Mouse (Mus musculus) heart, adult 9 months (tissue): ENCODE data around the gene Tspan4.
"Not testable (repeated sequence)": the region's sequence is repeated elsewhere in the genome, so short reads cannot be mapped to it uniquely, and the experiment has no call there.

Experiments used
- DNase-seq, 2 experiments: peaks; one replicate each; pipeline ENCODE4 v3.0.0; 2022; ENCODE audit warnings: low spot score in 2 of 2

The Tspan4 gene

GRCm38 (mm10) chr7:141439140-141439679 is 35.8 kb upstream of the Tspan4 start:
- DNase-seq, result no peak

GRCm38 (mm10) chr7:141439811-141440210 is 35.2 kb upstream of the Tspan4 start:
- DNase-seq, result no peak

GRCm38 (mm10) chr7:141440613-141441012 is 34.4 kb upstream of the Tspan4 start:
- peak in 1 of 2 experiments; percentile 28 for DNase-seq

GRCm38 (mm10) chr7:141441460-141441859 is 33.6 kb upstream of the Tspan4 start:
- DNase-seq, result no peak

GRCm38 (mm10) chr7:141442199-141442598 is 32.8 kb upstream of the Tspan4 start:
- no peak for DNase-seq

- DNase-seq, result peak in 1 of 2 experiments; percentile 18
Observed at GRCm38 (mm10) chr7:141443081-141443821, 31.8 kb upstream of the Tspan4 start.

- peak in 1 of 2 experiments; percentile 57 for DNase-seq
Observed at GRCm38 (mm10) chr7:141443828-141444237, 31.2 kb upstream of the Tspan4 start, which contains the start of gene Pidd1. Gene Pidd1 (minus strand): TSS chr7:141444025.

- DNase-seq, result not testable (repeated sequence)
Observed at GRCm38 (mm10) chr7:141446374-141446773, 28.7 kb upstream of the Tspan4 start.

GRCm38 (mm10) chr7:141447110-141447991 is 27.7 kb upstream of the Tspan4 start, which contains the start of gene Rplp2:
Gene Rplp2 (plus strand): TSS chr7:141447370.
- DNase-seq, result peak; percentile 92 to 96

- no peak for DNase-seq
Observed at GRCm38 (mm10) chr7:141451928-141452327, 23.1 kb upstream of the Tspan4 start.

- DNase-seq, result no peak
Observed at GRCm38 (mm10) chr7:141453636-141454035, 21.4 kb upstream of the Tspan4 start.

GRCm38 (mm10) chr7:141454967-141455551 is 20.0 kb upstream of the Tspan4 start, which contains the start of gene Pnpla2:
Gene Pnpla2 (plus strand): TSS chr7:141455198.
- peak; percentile 94 for DNase-seq

- peak; percentile 87 to 90 for DNase-seq
Observed at GRCm38 (mm10) chr7:141455610-141456314, 19.3 kb upstream of the Tspan4 start.

GRCm38 (mm10) chr7:141456739-141457138 is 18.3 kb upstream of the Tspan4 start:
- peak; percentile 54 to 65 for DNase-seq

- no peak for DNase-seq
Observed at GRCm38 (mm10) chr7:141457236-141457635, 17.8 kb upstream of the Tspan4 start.

- DNase-seq, result peak in 1 of 2 experiments; percentile 44
Observed at GRCm38 (mm10) chr7:141457986-141458660, 16.9 kb upstream of the Tspan4 start.

- no peak for DNase-seq
Observed at GRCm38 (mm10) chr7:141458661-141459060, 16.4 kb upstream of the Tspan4 start.

GRCm38 (mm10) chr7:141459301-141459711 is 15.7 kb upstream of the Tspan4 start:
- DNase-seq, result no peak

GRCm38 (mm10) chr7:141460001-141460390 is 15.0 kb upstream of the Tspan4 start:
- DNase-seq, result peak; percentile 29 to 50

- peak; percentile 56 to 66 for DNase-seq
Observed at GRCm38 (mm10) chr7:141460391-141461113, 14.5 kb upstream of the Tspan4 start, which contains the start of gene Cracr2b. Gene Cracr2b (plus strand): TSS chr7:141461094.
